Mouse (Mus musculus) midbrain, embryonic 10.5 days (tissue): ENCODE measurements around the gene Lpin1. TPM values are rescaled to one million over a fixed set of nuclear protein-coding genes. Genes with fewer than 3 reads are reported as not detected.

Experiments
- DNase-seq: peaks from one replicate; pipeline ENCODE4 v3.0.0-alpha.2; 2017; ENCODE audit warnings: low spot score
- H3K27ac ChIP-seq: fragments of 300-500 bp; sonication (generic); replicated peaks from 2 replicates; pipeline ENCODE4 v1.5.1; 2016; ENCODE audit warnings: mild to moderate bottlenecking
- H3K27me3 ChIP-seq: fragments of 300-500 bp; sonication (generic); 2 replicates; pipeline ENCODE4 v1.6.1; 2016; ENCODE audit warnings: low read depth, mild to moderate bottlenecking; ENCODE audit not compliant: poor library complexity, severe bottlenecking
- H3K36me3 ChIP-seq: fragments of 300-500 bp; sonication (generic); 2 replicates; pipeline ENCODE4 v1.6.1; 2016; ENCODE audit warnings: mild to moderate bottlenecking, moderate library complexity
- H3K4me1 ChIP-seq: fragments of 300-500 bp; sonication (generic); 2 replicates; pipeline ENCODE4 v1.6.1; 2016
- H3K4me3 ChIP-seq: fragments of 300-500 bp; sonication (generic); 2 replicates; pipeline ENCODE4 v1.5.1; 2016; ENCODE audit warnings: mild to moderate bottlenecking, moderate library complexity
- H3K9me3 ChIP-seq: fragments of 300-500 bp; sonication (generic); replicated peaks from 2 replicates; pipeline ENCODE4 v1.6.1; 2016; ENCODE audit warnings: mild to moderate bottlenecking
- WGBS: fragments of 180-500 bp; shearing (Covaris S2); methylation state at CpG from one replicate; pipeline ENCODE4 v1.1.7; 2016; 5-methylcytosine and 5-hydroxymethylcytosine counted together
- polyA plus RNA-seq: library from polyadenylated mRNA; unstranded; fragments of >200 nt; fragmentation: Nextera tagmentation; extraction: Ambion mirVana; gene quantifications from 2 replicates; pipeline ENCODE4 v1.2.1, GENCODE M21; 2016

Lpin1 gene
- polyA plus RNA-seq, 1 experiment from 2014 or later = 5.5 TPM

DNA sequence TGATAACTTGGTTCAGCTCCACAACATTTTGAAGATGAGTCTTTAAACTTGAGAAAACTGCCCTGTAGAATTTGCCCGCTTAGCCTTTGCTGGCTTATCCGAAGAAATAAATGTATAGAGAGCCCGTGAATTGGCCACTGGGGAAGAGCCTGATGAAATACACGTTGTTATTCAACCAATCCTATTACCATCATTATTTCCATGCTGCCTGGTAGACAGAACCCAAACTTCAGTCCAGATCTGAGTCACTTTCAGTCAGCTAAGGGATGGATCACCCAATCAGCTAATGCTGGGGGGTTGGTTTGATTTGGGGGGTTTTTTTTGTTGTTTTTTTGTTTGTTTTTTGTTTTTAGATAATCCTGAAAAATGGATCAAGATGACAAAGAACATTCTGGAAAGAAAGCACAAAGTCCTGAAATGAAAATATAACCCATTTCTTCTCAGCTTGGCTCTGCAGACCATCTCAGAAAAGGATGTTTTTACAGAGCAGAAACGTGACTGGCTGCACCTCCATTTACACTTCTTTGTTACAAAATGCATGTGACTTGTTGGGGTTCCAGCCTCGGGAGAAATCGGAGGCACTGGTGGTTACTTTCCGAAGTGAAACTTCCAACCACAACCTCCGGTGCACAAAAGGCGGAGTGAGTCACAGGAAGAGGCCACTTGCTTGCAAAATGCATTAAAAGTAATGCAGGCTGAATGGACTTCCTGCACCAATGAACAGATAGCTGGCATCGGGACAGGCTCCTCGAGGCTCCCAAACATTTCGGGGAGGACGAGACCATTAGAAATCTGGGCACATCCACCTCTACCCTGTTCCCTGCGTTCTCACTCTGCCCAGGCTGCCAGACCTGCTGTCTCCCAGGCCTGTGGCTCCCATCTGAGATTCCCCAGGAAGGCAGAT lies 78.6 kb downstream of the Lpin1 start:
- 80% methylated on average over 15 of the region's 15 CpGs for WGBS
- Histone ChIP-seq H3K36me3 (peaks cover 5% of the 10 kb centered on the region; the same call in 1 of the 2 replicates), H3K9me3 (no peaks in the 10 kb centered on the region), H3K27ac (peak overlapping the region; percentile 80), H3K4me3 (no peak overlapping the region), H3K27me3 (no peaks in the 10 kb centered on the region), H3K4me1 (peaks cover 16% of the 10 kb centered on the region)
- no peak for DNase-seq

DNA sequence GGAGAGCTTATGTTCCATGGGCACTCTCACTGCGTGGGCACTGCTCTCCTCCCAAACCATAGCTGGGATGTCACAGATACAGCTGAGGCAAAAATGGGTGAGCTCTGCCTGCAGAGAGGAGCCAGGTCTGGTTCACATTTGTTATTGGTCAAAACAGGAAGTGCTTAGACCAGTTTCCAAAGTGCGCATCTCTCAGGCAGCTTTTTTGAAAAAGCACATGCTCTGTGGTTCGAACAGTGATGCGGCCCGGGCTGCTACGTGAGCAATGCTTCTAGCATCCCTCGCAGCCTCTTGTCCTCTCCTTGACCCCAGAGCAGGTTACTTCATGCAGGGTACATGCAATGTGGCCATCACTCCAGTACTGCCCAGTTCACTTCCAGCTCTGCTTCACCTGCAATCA lies 82.1 kb downstream of the Lpin1 start:
- Histone ChIP-seq H3K27ac (no peak overlapping the region), H3K9me3 (no peaks in the 10 kb centered on the region), H3K36me3 (no peaks in the 10 kb centered on the region), H3K27me3 (no peaks in the 10 kb centered on the region), H3K4me1 (peaks cover 11% of the 10 kb centered on the region), H3K4me3 (no peak overlapping the region)
- DNase-seq = no peak
- 91% methylated on average over 7 of the region's 7 CpGs for WGBS

DNA sequence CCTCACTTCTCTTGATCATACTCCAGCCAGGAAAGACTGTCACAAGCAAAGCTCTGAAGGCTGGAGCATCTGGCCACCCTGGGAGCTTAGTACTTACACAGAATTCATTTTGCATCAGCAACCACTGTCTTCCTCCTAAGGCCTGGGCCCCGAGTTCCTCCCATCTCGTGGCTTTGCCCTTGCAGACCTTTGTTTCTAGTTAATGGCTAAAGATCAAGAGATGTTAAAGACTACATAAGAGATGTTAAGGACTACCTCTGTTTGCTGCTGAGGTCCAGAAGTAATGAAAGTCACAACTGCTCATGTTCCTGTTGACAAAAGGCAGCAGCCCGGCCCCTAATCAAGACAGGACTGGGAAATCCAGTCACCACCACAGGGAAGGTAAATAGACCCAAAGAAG lies 82.8 kb downstream of the Lpin1 start:
- H3K27me3 ChIP-seq = no peaks in the 10 kb centered on the region
- H3K36me3 ChIP-seq = no peaks in the 10 kb centered on the region
- H3K4me3 ChIP-seq = no peak overlapping the region
- peaks cover 5% of the 10 kb centered on the region for H3K4me1 ChIP-seq
- WGBS = 80% methylated on average over 3 of the region's 3 CpGs
- no peak overlapping the region for H3K27ac ChIP-seq
- no peaks in the 10 kb centered on the region for H3K9me3 ChIP-seq
- no peak for DNase-seq

DNA sequence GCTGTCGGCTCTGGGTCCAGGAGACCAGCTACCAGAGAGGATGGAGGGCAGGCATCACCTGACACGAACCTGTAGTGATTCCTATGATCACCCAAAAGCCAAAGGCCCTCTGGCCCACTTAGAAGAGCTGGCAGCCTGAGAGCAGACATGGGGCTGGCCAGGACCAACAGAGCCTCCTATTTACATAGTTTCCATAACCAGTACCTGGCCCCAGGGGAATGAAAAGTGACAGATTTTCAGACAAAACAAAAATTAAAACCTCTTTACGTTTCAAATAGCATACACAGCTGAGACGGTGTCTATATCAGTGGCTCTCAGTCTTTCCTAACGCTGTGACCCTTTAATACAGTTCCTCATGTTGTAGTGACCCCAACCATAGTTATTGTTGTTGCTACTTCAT lies 83.9 kb downstream of the Lpin1 start:
- no peaks in the 10 kb centered on the region for H3K27me3 ChIP-seq
- H3K4me3 ChIP-seq = no peak overlapping the region
- H3K9me3 ChIP-seq = no peaks in the 10 kb centered on the region
- 91% methylated on average over 5 of the region's 5 CpGs for WGBS
- H3K4me1 ChIP-seq = no peaks in the 10 kb centered on the region
- H3K36me3 ChIP-seq = no peaks in the 10 kb centered on the region
- DNase-seq = no peak
- no peak overlapping the region for H3K27ac ChIP-seq

DNA sequence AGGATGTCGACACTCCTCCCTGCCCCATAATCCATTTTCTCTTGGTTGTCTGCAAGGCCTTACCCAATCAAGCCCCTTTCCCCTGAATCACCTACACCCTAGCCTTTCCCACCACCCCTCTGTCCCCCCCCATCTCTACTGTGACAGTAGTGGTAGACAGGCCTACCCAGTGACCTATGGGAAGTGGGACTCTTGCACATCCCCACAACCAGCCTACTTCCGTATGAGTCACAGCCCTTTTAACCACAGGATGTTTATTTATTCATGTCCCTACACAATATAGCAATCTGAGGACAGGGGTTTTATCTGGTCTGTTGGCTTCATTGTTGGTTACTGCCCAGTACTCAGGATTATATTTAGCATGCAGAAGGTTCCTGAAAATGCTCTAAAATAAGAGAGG lies 84.6 kb downstream of the Lpin1 start:
- WGBS = 94% methylated on average over 2 of the region's 2 CpGs

DNA sequence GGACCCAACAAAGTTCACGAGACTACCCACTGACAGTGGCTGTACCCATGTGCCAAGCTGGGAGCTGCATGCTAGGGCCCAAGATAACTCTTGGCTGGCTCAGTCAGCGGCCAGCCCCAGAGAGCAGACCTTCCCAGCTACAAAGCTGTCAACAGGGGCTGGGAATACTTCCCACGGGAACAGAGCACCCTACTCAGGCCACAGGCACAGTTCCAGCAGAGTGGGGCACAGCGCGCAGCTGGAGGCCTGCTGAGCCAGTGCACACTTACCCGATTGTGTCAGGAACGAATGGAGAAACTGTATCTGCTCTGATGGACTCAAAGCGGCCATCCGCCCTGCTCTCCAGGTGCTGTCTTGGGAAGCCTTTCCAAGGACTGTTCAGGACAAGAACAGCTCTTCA lies 95.6 kb downstream of the Lpin1 start:
- Histone ChIP-seq H3K27ac (no peak overlapping the region; the same call in 1 of the 2 replicates), H3K27me3 (no peaks in the 10 kb centered on the region), H3K36me3 (no peaks in the 10 kb centered on the region), H3K4me1 (peaks cover 14% of the 10 kb centered on the region), H3K9me3 (no peaks in the 10 kb centered on the region), H3K4me3 (no peak overlapping the region)
- whole genome bisulfite sequencing = 91% methylated on average over 9 of the region's 9 CpGs
- DNase-seq = no peak

More for the DNA sequence above, 84.6 kb downstream of the Lpin1 start:
- Histone ChIP-seq H3K27me3 (no peaks in the 10 kb centered on the region), H3K9me3 (no peaks in the 10 kb centered on the region), H3K4me1 (no peaks in the 10 kb centered on the region), H3K27ac (no peak overlapping the region), H3K4me3 (no peak overlapping the region), H3K36me3 (no peaks in the 10 kb centered on the region)
- DNase-seq = no peak

DNA sequence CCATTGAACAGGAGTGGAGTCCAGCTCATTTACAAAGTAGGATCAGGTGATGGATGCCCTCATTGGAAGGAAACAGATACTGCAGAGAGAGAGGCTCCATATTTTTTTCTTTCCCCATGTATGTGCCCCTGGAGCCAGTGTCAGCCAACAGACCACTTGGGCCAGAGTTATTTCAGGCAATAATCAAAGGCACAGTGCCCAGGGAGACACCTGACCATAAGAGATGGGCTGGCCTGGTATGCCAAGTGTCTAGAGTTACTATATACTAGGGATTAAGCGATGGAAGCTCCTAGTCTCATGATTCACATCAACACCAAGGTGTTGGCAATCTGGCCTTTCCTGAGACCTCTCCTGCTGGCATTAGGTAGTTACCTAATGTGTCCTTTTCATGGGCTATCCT lies 97.8 kb downstream of the Lpin1 start:
- Histone ChIP-seq H3K27me3 (no peaks in the 10 kb centered on the region), H3K4me1 (peaks cover 25% of the 10 kb centered on the region), H3K4me3 (no peak overlapping the region), H3K9me3 (no peaks in the 10 kb centered on the region), H3K36me3 (no peaks in the 10 kb centered on the region), H3K27ac (no peak overlapping the region)
- 87% methylated on average over 1 of the region's 1 CpGs for WGBS
- DNase-seq = no peak

DNA sequence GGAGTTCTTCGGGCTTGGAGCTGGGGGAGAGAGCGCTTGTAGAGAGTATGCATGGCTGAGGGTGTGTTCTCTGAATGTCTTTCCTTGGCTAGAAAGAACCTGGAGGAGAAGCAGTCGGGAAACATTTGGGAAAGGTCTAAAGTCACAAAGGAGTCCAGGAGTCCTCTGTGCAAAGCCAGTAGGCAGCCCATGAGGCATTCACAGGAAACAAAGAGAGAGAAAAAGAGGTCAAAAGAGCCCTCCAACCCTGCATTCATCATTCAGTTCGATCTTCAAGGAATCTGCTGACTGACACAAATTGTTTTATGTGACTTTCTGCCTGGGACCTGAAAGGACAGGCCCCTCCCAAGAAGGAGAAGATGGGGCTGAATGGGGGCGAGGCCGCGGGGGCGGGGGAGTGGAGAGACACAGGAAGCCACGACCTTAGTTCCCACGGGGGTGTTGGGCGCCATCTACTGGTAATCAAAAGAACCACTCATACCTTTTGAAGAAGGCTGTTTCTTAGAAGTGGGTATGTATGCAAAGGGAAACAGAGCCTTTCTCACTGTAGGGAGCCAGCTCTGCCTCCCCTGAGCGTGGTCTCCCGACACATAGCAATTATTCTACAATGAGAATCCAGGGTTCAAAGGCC lies 101.5 kb downstream of the Lpin1 start:
- no peaks in the 10 kb centered on the region for H3K27me3 ChIP-seq
- peak overlapping the region; percentile 80 for H3K27ac ChIP-seq
- DNase-seq = peak; percentile 87
- peaks cover 35% of the 10 kb centered on the region for H3K4me1 ChIP-seq
- no peaks in the 10 kb centered on the region for H3K9me3 ChIP-seq
- peak overlapping the region; percentile 19; the same call in 1 of the 2 replicates for H3K4me3 ChIP-seq
- WGBS = 9% methylated on average over 13 of the region's 13 CpGs
- H3K36me3 ChIP-seq = no peaks in the 10 kb centered on the region

DNA sequence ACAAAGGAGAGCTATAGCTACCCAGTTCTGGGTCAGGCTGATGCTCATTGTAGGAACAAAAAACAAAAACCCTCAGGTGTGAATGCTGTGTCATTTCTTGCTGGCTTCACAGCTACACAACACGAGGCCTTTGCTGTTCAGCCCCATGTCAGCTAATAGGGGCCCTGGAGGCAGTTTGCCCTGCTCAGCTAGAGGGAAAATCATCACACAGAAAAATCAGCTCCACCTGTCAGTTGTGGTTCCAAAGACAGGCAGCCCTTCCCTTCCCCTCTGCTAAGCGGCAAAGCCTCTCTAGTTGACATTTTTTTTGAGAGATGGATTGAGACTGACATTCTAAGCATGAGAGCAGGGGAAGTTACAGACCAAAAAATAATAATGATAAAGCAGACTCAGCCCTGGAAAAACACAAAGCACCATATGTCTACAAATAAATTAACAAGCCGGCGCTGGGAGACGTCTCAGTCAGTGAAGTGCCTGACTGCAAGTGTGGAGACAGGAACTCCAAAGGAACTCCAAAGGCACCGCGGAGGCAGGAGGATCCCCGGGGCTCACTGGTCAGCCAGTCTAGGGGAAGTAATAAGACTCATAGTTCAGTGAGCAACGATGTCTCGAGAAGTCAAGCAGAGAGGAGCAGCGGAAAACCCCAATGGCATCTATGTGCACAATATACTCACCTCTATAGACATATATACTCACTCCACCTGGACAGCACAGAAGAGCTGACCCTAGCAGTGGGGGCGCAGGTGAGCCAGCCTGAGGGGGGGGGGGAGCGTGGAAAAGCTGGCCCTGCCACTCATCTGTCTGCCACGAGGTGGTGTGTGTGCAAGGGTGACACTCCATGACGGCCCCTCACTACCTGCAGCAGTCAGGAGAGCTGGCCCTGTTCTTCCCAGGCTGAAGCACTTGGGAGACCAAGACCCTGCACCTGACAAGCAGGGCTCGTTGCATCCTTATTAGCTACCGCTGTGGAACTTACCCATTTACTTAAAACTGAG lies 103.7 kb downstream of the Lpin1 start:
- Histone ChIP-seq H3K9me3 (peaks cover 8% of the 10 kb centered on the region; the same call in 1 of the 2 replicates), H3K4me1 (peaks cover 35% of the 10 kb centered on the region), H3K36me3 (no peaks in the 10 kb centered on the region), H3K27me3 (no peaks in the 10 kb centered on the region), H3K27ac (peak overlapping the region; percentile 42; the same call in 1 of the 2 replicates), H3K4me3 (no peak overlapping the region)
- DNase-seq = peak; percentile 19
- 70% methylated on average over 17 of the region's 17 CpGs for WGBS

DNA sequence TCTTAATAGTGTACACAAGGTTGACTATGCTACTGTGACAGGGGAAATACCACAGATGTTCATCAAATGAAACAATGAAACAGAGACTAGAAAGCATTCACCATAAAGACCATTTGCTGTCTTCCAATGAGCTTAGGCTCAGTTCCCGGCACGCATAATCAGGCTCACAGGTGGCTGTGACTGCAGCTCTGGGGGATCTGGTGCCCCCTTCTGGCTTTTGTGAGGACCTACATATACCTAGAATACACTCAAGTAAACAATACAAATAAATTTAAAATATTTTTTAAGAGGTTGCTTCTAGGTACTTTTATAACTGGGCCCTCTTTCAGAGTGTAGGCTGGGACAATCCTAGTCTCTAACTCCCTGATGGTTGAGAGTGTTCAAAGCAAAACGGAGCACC lies 106.5 kb downstream of the Lpin1 start:
- H3K27me3 ChIP-seq = no peaks in the 10 kb centered on the region
- no peak overlapping the region for H3K27ac ChIP-seq
- no peak overlapping the region for H3K4me3 ChIP-seq
- DNase-seq = no peak
- H3K4me1 ChIP-seq = peaks cover 18% of the 10 kb centered on the region
- H3K9me3 ChIP-seq = peaks cover 9% of the 10 kb centered on the region; the same call in 1 of the 2 replicates
- 77% methylated on average over 3 of the region's 3 CpGs for WGBS
- H3K36me3 ChIP-seq = no peaks in the 10 kb centered on the region

DNA sequence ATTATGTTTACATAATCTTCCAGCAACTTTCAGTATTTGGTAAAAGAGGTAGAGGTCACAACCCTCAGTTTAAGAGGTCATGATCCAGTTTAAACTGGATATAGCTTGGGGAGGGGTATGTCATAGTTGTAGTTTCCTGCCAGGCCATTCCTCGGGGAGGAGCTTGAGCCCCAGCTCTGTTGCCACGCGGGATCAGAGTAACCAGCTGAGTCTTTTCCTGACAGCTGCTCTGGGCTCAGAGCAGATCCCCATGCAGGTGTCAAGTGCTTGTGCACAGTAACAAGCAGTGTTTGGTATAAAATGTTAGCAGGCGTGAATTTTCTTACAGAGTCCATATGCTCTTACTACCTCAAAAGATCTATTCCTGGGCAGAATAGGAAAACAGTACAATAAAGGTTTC lies 112.8 kb downstream of the Lpin1 start:
- H3K9me3 ChIP-seq = peaks cover 9% of the 10 kb centered on the region; the same call in 1 of the 2 replicates
- no peak overlapping the region for H3K27ac ChIP-seq
- no peak for DNase-seq
- H3K4me1 ChIP-seq = no peaks in the 10 kb centered on the region
- H3K27me3 ChIP-seq = no peaks in the 10 kb centered on the region
- 56% methylated on average over 4 of the region's 4 CpGs for WGBS
- no peaks in the 10 kb centered on the region for H3K36me3 ChIP-seq
- H3K4me3 ChIP-seq = no peak overlapping the region

DNA sequence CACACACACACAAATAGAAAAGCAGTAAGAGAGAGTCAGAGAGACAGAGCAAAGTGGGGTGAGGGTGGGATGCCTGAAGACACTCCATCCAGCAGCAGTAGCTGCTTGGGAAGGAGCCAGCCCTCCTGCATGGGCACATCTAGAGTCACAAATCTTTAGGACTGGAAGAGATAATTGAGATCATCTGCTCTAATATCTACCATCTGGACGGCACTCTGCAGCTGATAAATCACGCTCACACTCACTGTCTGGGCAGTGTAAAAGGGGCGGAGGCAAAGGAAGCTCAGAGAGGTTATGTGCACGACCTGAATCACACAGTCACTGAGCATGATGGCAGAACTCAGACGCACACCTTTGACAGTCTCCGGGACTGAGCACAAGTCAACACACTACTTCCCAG lies 118.1 kb downstream of the Lpin1 start:
- H3K36me3 ChIP-seq = no peaks in the 10 kb centered on the region
- H3K27ac ChIP-seq = no peak overlapping the region
- H3K9me3 ChIP-seq = no peaks in the 10 kb centered on the region
- WGBS = 80% methylated on average over 6 of the region's 6 CpGs
- no peak for DNase-seq
- H3K4me3 ChIP-seq = no peak overlapping the region
- no peaks in the 10 kb centered on the region for H3K4me1 ChIP-seq
- H3K27me3 ChIP-seq = no peaks in the 10 kb centered on the region
